Mouse (Mus musculus): ENCODE results near the gene Sdk1.

- TF ChIP-seq CTCF (IDR thresholded peaks at IDR 0.05; ENCODE audit: low read depth) (no peak), EP300 (optimal IDR thresholded peaks at IDR 0.05) (no peak)
Measured at GRCm38 (mm10) chr5:141310641-141311040, 69.4 kb downstream of the Sdk1 start.

All from stomach, postnatal 0 days (tissue).